Mouse (Mus musculus): ENCODE data around the gene Sdk1. TPM values are rescaled to one million over a fixed set of nuclear protein-coding genes. Genes with fewer than 3 reads are reported as not detected.

The Sdk1 gene
- polyA plus RNA-seq, 1 experiment from 2014 or later, result 0.94 TPM

DNA sequence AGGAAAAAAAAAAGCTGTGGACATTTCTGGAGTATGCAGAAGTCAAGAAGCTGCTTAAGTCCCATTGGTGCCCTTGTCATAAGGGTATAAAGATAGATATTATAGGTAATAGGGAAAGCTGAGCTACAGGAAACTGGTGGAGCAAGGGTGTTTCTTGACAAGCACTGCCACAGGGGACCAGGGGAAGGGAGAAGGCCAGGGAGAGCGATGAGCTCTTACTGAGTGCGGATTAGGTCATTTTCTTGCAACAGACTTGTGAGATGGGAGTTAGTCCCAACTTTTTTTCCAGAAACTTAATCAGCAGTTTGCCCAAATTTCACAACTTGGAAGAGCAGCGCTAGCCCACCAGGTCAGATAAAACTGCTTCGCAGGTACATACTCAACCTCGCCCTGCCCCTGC is 1.9 kb upstream of the Sdk1 start:
- Histone ChIP-seq H3K27me3 (replicated peaks; ENCODE audit: control insufficient read depth, insufficient read depth, low read length) (peaks cover 37% of the 10 kb centered on the region), H3K36me3 (ENCODE audit: control insufficient read depth, insufficient read depth) (no peaks in the 10 kb centered on the region), H3K9ac (ENCODE audit: low read depth, low read length) (no peak overlapping the region), H3K9me3 (ENCODE audit: control insufficient read depth) (no peaks in the 10 kb centered on the region), H3K4me1 (replicated peaks; ENCODE audit: control insufficient read depth, insufficient read depth, low read length) (no peaks in the 10 kb centered on the region), H3K4me2 (replicated peaks; ENCODE audit: low read depth) (no peak overlapping the region), H3K27ac (ENCODE audit: low read depth, low read length) (no peak overlapping the region), H3K4me3 (ENCODE audit: low read depth, low read length) (no peak overlapping the region)
- TF ChIP-seq CTCF (IDR thresholded peaks at IDR 0.05; ENCODE audit: low read depth), result no peak
- 23% methylated on average over 5 of the region's 5 CpGs for WGBS
- no peak for ATAC-seq

DNA sequence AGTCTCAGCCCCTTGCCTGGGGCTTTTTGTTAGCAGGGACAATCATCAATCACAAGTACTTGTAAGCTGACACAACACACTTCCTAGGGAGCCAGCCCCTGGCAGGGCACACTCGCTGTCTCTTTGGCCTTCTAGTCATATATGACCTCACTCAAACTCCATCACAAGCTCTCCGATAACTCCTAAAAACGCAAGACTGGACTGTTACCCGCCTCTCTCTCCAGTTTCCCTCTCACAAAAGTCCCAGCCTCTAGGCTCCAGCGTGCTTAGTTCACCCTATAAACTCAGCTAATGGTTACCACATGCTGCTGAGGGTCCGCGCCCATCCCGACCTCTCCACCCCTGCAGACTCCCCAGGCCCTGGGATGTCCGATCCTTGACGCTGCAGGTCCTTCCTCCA is 849 bp upstream of the Sdk1 start:
- no peaks in the 10 kb centered on the region for H3K4me1 ChIP-seq (replicated peaks; ENCODE audit: control insufficient read depth, insufficient read depth, low read length)
- no peaks in the 10 kb centered on the region for H3K36me3 ChIP-seq (ENCODE audit: control insufficient read depth, insufficient read depth)
- H3K4me2 ChIP-seq (replicated peaks; ENCODE audit: low read depth), result peak overlapping the region; percentile 84
- H3K27ac ChIP-seq (ENCODE audit: low read depth, low read length), result no peak overlapping the region
- peak overlapping the region; percentile 51 for H3K4me3 ChIP-seq (ENCODE audit: low read depth, low read length)
- TF ChIP-seq CTCF (IDR thresholded peaks at IDR 0.05; ENCODE audit: low read depth), result no peak
- under 1% methylated on average over 10 of the region's 10 CpGs for WGBS
- H3K9me3 ChIP-seq (ENCODE audit: control insufficient read depth), result no peaks in the 10 kb centered on the region
- ATAC-seq, result no peak
- H3K9ac ChIP-seq (ENCODE audit: low read depth, low read length), result no peak overlapping the region
- peaks cover 43% of the 10 kb centered on the region for H3K27me3 ChIP-seq (replicated peaks; ENCODE audit: control insufficient read depth, insufficient read depth, low read length)

- peak; percentile 43; the same call in 1 of the 2 replicates for ATAC-seq
- H3K9ac ChIP-seq (ENCODE audit: low read depth, low read length), result peak overlapping the region; percentile 64
- H3K36me3 ChIP-seq (ENCODE audit: control insufficient read depth, insufficient read depth), result no peaks in the 10 kb centered on the region
- peak overlapping the region; percentile 84 for H3K4me2 ChIP-seq (replicated peaks; ENCODE audit: low read depth)
- no peak overlapping the region for H3K27ac ChIP-seq (ENCODE audit: low read depth, low read length)
- H3K4me3 ChIP-seq (ENCODE audit: low read depth, low read length), result peak overlapping the region; percentile 51
- TF ChIP-seq CTCF (IDR thresholded peaks at IDR 0.05; ENCODE audit: low read depth), result no peak
- H3K9me3 ChIP-seq (ENCODE audit: control insufficient read depth), result no peaks in the 10 kb centered on the region
- no peaks in the 10 kb centered on the region for H3K4me1 ChIP-seq (replicated peaks; ENCODE audit: control insufficient read depth, insufficient read depth, low read length)
- H3K27me3 ChIP-seq (replicated peaks; ENCODE audit: control insufficient read depth, insufficient read depth, low read length), result peaks cover 51% of the 10 kb centered on the region
- WGBS, result under 1% methylated on average over 74 of the region's 82 CpGs
Observed at GRCm38 (mm10) chr5:141241645-141242284, 475 bp downstream of the Sdk1 start.

DNA sequence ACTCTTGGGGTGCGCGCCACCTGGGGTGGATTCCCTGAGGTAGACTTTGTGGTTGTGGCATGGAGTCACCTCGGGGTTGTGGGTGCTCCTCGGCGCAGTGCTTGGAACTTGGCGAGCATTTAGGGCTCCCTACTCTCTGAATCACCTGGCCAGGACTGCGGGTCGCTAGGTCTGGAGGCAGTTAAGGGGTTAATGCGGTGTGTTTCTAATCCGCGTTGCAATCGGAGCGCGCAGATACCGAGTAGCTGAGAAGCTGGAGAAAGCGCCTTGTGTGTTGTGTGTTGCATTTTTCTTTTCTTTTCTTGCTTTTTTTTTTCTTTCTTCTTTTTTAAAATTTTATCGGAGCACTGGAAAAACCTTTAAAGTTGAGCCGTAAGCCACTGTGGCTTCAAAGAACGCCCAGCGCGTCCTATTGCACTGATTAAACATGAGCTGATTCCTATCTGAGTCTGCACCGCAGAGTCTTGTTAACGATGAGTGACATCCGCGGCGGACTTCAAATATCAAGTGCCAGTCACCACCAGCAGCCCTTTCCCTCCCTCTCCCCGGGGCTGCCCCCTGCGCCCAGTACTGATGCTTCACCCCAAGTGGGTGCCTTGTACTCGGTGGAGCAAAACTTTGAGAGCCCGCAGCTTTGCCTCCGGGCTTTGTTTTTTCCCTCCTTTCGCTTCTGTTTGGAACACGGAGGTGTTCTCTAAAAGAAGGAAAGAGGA is 2.1 kb downstream of the Sdk1 start:
- no peaks in the 10 kb centered on the region for H3K36me3 ChIP-seq (ENCODE audit: control insufficient read depth, insufficient read depth)
- no peak overlapping the region for H3K27ac ChIP-seq (ENCODE audit: low read depth, low read length)
- no peaks in the 10 kb centered on the region for H3K4me1 ChIP-seq (replicated peaks; ENCODE audit: control insufficient read depth, insufficient read depth, low read length)
- H3K9me3 ChIP-seq (ENCODE audit: control insufficient read depth), result no peaks in the 10 kb centered on the region
- H3K9ac ChIP-seq (ENCODE audit: low read depth, low read length), result no peak overlapping the region
- peak overlapping the region; percentile 84 for H3K4me2 ChIP-seq (replicated peaks; ENCODE audit: low read depth)
- peak overlapping the region; percentile 51 for H3K4me3 ChIP-seq (ENCODE audit: low read depth, low read length)
- ATAC-seq, result no peak
- peaks cover 51% of the 10 kb centered on the region for H3K27me3 ChIP-seq (replicated peaks; ENCODE audit: control insufficient read depth, insufficient read depth, low read length)
- 3% methylated on average over 33 of the region's 33 CpGs for WGBS
- no peak for TF ChIP-seq CTCF (IDR thresholded peaks at IDR 0.05; ENCODE audit: low read depth)

- Histone ChIP-seq H3K27ac (ENCODE audit: low read depth, low read length) (no peak overlapping the region), H3K9me3 (ENCODE audit: control insufficient read depth) (no peaks in the 10 kb centered on the region), H3K9ac (ENCODE audit: low read depth, low read length) (no peak overlapping the region), H3K4me2 (replicated peaks; ENCODE audit: low read depth) (no peak overlapping the region), H3K27me3 (replicated peaks; ENCODE audit: control insufficient read depth, insufficient read depth, low read length) (no peaks in the 10 kb centered on the region), H3K4me1 (replicated peaks; ENCODE audit: control insufficient read depth, insufficient read depth, low read length) (no peaks in the 10 kb centered on the region), H3K4me3 (ENCODE audit: low read depth, low read length) (no peak overlapping the region), H3K36me3 (ENCODE audit: control insufficient read depth, insufficient read depth) (no peaks in the 10 kb centered on the region)
- 89% methylated on average over 1 of the region's 1 CpGs for WGBS
- ATAC-seq, result no peak
- no peak for TF ChIP-seq CTCF (IDR thresholded peaks at IDR 0.05; ENCODE audit: low read depth)
Observed at GRCm38 (mm10) chr5:141264253-141264652, 23.0 kb downstream of the Sdk1 start.

- no peak for TF ChIP-seq CTCF (IDR thresholded peaks at IDR 0.05; ENCODE audit: low read depth)
- Histone ChIP-seq H3K9ac (ENCODE audit: low read depth, low read length) (no peak overlapping the region), H3K4me1 (replicated peaks; ENCODE audit: control insufficient read depth, insufficient read depth, low read length) (no peaks in the 10 kb centered on the region), H3K36me3 (ENCODE audit: control insufficient read depth, insufficient read depth) (no peaks in the 10 kb centered on the region), H3K27ac (ENCODE audit: low read depth, low read length) (no peak overlapping the region), H3K4me2 (replicated peaks; ENCODE audit: low read depth) (no peak overlapping the region), H3K9me3 (ENCODE audit: control insufficient read depth) (no peaks in the 10 kb centered on the region), H3K27me3 (replicated peaks; ENCODE audit: control insufficient read depth, insufficient read depth, low read length) (no peaks in the 10 kb centered on the region), H3K4me3 (ENCODE audit: low read depth, low read length) (no peak overlapping the region)
- WGBS, result 79% methylated on average over 6 of the region's 6 CpGs
- ATAC-seq, result no peak
Observed at GRCm38 (mm10) chr5:141277112-141277511, 35.8 kb downstream of the Sdk1 start.

Measured in intestine, postnatal 0 days (tissue).